Mouse (Mus musculus) ES-Bruce4 (cell line): ENCODE data around the gene Rnf130. TPM values are rescaled to one million over a fixed set of nuclear protein-coding genes. Genes with fewer than 3 reads are reported as not detected.
A peak's percentile ranks its signal among the peaks of the same experiment; 100 is the strongest.

Experiments
- H3K27ac ChIP-seq: 2 replicates; pipeline ENCODE4 v1.5.1; 2012; ENCODE audit warnings: low read length, inconsistent platforms; ENCODE audit not compliant: insufficient read depth
- H3K27me3 ChIP-seq: 2 replicates; pipeline ENCODE4 v1.6.1; 2012; ENCODE audit warnings: mild to moderate bottlenecking, low read length, inconsistent platforms; ENCODE audit not compliant: control insufficient read depth, poor library complexity, insufficient read depth, severe bottlenecking
- H3K36me3 ChIP-seq: 2 replicates; pipeline ENCODE4 v1.6.1; 2012; ENCODE audit warnings: inconsistent platforms, mild to moderate bottlenecking, low read length, moderate library complexity; ENCODE audit not compliant: control insufficient read depth, poor library complexity, insufficient read depth, severe bottlenecking
- H3K4me1 ChIP-seq: one replicate; pipeline ENCODE4 v1.8.1; 2011; ENCODE audit warnings: low read length; ENCODE audit not compliant: control insufficient read depth, insufficient read depth
- H3K4me3 ChIP-seq: 2 replicates; pipeline ENCODE4 v1.5.1; 2011; ENCODE audit warnings: low read depth, mild to moderate bottlenecking, low read length
- H3K9ac ChIP-seq: 2 replicates; pipeline ENCODE4 v1.6.1; 2012; ENCODE audit warnings: low read depth, mild to moderate bottlenecking, inconsistent platforms; ENCODE audit not compliant: poor library complexity, severe bottlenecking
- H3K9me3 ChIP-seq: replicated peaks from 2 replicates; pipeline ENCODE4 v1.6.1; 2012; ENCODE audit warnings: mild to moderate bottlenecking, low read length, inconsistent platforms; ENCODE audit not compliant: control insufficient read depth, poor library complexity, insufficient read depth, severe bottlenecking
- CTCF ChIP-seq: IDR thresholded peaks from one replicate; pipeline ENCODE4 v1.8.1; 2011; ENCODE audit warnings: low read depth, low read length
- EP300 ChIP-seq: IDR thresholded peaks from 2 replicates; pipeline ENCODE4 v1.6.1; 2011; ENCODE audit warnings: low read depth, low read length; ENCODE audit not compliant: insufficient read depth
- POLR2A ChIP-seq: IDR thresholded peaks from one replicate; pipeline ENCODE4 v1.8.1; 2011; ENCODE audit warnings: low read length; ENCODE audit not compliant: insufficient read depth
- polyA plus RNA-seq: library from polyadenylated mRNA; stranded (reverse); fragments of >200 nt; gene quantifications from 2 replicates; pipeline ENCODE4 v1.2.4, GENCODE M21; 2011; ENCODE audit warnings: low read depth; ENCODE audit not compliant: missing spikeins, insufficient read depth, insufficient read length

The Rnf130 gene
- polyA plus RNA-seq, 1 experiment = 21.8 TPM

DNA sequence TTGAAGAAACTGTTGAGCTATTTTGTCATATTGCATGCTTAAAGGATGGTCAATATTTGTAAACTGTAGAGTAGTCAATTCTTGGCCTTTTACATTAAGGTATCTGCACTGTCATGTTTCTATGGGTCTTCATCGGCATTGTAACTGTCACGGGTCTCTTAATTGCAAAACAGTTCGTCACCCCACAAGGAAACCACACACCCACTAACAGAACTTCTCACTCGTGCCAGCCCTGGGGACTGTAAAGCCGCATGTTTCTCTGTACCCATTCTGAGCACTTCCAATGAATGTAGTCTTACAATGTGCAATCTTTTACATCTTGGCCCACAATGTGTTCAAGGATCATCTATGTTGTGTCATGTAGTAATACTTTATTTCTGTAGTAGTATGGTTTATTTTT lies 80.1 kb downstream of the Rnf130 start:
- Histone ChIP-seq H3K36me3 (no peaks in the 10 kb centered on the region), H3K9ac (no peak overlapping the region), H3K27ac (no peak overlapping the region), H3K9me3 (no peaks in the 10 kb centered on the region), H3K27me3 (no peaks in the 10 kb centered on the region), H3K4me3 (no peak overlapping the region), H3K4me1 (peaks cover 2% of the 10 kb centered on the region)
- TF ChIP-seq CTCF (no peak), POLR2A (no peak), EP300 (no peak)

DNA sequence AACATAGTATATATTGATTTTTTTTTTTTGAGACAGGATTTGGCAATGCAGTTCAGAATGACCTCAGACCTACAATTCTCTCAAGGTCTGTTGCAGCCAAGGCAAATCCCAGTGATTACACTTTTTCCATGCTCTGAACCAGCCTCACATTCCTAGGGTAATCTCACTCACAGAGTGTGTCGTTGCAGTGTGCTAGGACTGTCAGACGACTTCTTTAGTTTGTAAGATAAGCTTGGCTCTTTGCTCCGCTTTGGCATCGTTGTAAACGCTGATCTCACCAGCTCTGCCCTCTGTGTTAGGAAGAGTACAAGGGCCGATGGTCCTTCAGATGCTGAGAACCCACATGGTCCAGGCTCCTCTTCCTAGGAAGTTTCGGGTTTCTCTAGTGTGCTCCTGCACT lies 80.9 kb downstream of the Rnf130 start:
- peaks cover 2% of the 10 kb centered on the region for H3K4me1 ChIP-seq
- no peaks in the 10 kb centered on the region for H3K9me3 ChIP-seq
- no peaks in the 10 kb centered on the region for H3K27me3 ChIP-seq
- H3K9ac ChIP-seq = no peak overlapping the region
- H3K27ac ChIP-seq = no peak overlapping the region
- no peaks in the 10 kb centered on the region for H3K36me3 ChIP-seq
- TF ChIP-seq CTCF = no peak
- no peak for TF ChIP-seq POLR2A
- no peak for TF ChIP-seq EP300
- no peak overlapping the region for H3K4me3 ChIP-seq

DNA sequence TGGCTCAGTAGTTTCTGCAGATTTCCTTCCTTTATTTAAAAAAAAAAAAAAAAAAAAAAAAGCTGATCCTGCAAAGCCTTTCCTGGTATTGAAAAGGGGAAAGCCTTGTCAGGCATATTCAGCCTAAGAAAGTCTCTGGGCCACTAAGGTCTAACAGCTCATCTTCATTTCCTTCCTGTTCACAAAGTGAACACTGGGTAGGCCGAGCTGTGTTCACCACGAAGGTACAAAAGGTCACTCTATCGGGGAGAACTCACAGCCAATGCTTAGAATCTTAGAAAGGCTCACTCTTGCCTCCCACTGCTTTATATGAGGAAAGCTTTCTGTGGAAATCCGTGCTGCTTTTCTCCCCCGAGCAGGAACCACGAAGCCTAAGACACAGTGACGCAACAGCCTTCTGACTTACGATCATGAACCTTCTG lies 83.7 kb downstream of the Rnf130 start:
- H3K9ac ChIP-seq = no peak overlapping the region
- H3K4me3 ChIP-seq = no peak overlapping the region
- peaks cover 2% of the 10 kb centered on the region for H3K4me1 ChIP-seq
- no peaks in the 10 kb centered on the region for H3K36me3 ChIP-seq
- TF ChIP-seq CTCF (no peak), EP300 (no peak), POLR2A (no peak)
- H3K27ac ChIP-seq = no peak overlapping the region
- no peaks in the 10 kb centered on the region for H3K9me3 ChIP-seq
- no peaks in the 10 kb centered on the region for H3K27me3 ChIP-seq

GRCm38 (mm10) chr11:50114329-50114728 lies 89.2 kb downstream of the Rnf130 start:
- no peaks in the 10 kb centered on the region for H3K4me1 ChIP-seq
- no peaks in the 10 kb centered on the region for H3K27me3 ChIP-seq
- H3K27ac ChIP-seq = no peak overlapping the region
- no peaks in the 10 kb centered on the region for H3K9me3 ChIP-seq
- TF ChIP-seq POLR2A (no peak), CTCF (peak; percentile 94)
- no peak overlapping the region for H3K9ac ChIP-seq
- H3K36me3 ChIP-seq = no peaks in the 10 kb centered on the region
- no peak overlapping the region for H3K4me3 ChIP-seq

- TF ChIP-seq POLR2A = no peak
- no peak for TF ChIP-seq CTCF
- no peak for TF ChIP-seq EP300
- Histone ChIP-seq H3K27ac (no peak overlapping the region), H3K4me3 (no peak overlapping the region)
These were observed 97.5 kb downstream of the Rnf130 start for GRCm38 (mm10) chr11:50122631-50123081.

DNA sequence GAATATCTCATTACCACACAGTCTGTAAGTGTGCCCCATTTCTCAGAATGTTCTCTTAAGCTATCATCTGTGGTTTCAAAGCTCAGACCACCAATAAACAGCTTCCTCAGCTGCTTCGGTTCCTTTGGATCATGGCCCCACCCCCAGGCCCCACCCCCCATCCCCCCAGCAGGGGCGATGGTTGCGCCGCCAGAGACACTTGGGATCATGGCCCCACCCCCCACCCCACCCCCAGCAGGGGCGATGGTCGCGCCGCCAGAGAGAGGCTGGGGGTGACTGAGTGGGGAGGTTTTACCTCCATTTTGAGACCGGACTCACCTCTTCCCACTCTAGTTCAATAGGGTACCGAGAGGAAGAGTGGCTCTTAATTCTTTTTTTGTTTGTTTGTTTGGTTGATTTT lies 102.6 kb downstream of the Rnf130 start:
- H3K4me3 ChIP-seq = no peak overlapping the region
- no peak overlapping the region for H3K27ac ChIP-seq
- H3K27me3 ChIP-seq = no peaks in the 10 kb centered on the region
- H3K9me3 ChIP-seq = no peaks in the 10 kb centered on the region
- no peaks in the 10 kb centered on the region for H3K36me3 ChIP-seq
- no peak overlapping the region for H3K9ac ChIP-seq
- no peaks in the 10 kb centered on the region for H3K4me1 ChIP-seq
- TF ChIP-seq EP300 (no peak), POLR2A (no peak), CTCF (no peak)

More at GRCm38 (mm10) chr11:50122631-50123081, 97.5 kb downstream of the Rnf130 start:
- Histone ChIP-seq H3K9ac (no peak overlapping the region), H3K36me3 (no peaks in the 10 kb centered on the region), H3K4me1 (no peaks in the 10 kb centered on the region), H3K9me3 (no peaks in the 10 kb centered on the region), H3K27me3 (no peaks in the 10 kb centered on the region)
